Mouse (Mus musculus) midbrain, postnatal 0 days (tissue): Measurements from ENCODE around the gene Kdm2a. TPM values are rescaled to one million over a fixed set of nuclear protein-coding genes. Genes with fewer than 3 reads are reported as not detected.
A peak's percentile ranks its signal among the peaks of the same experiment; 100 is the strongest.

Source experiments
- ATAC-seq: fragments of 200-750 bp; cut with Nextera tagmentation; 2 replicates; pipeline ENCODE4 v1.8.0; 2017; ENCODE audit warnings: moderate number of reproducible peaks, mild to moderate bottlenecking, moderate TSS enrichment, moderate library complexity; ENCODE audit not compliant: low FRiP score
- DNase-seq: peaks from one replicate; pipeline ENCODE4 v3.0.0-alpha.2; 2015; ENCODE audit warnings: low spot score
- H3K27ac ChIP-seq: fragments of 300-500 bp; sonication (generic); 2 replicates; pipeline ENCODE4 v1.5.1; 2014; ENCODE audit warnings: low read depth, mild to moderate bottlenecking, low read length, mixed read lengths
- H3K27me3 ChIP-seq: fragments of 300-500 bp; sonication (generic); 2 replicates; pipeline ENCODE4 v1.6.1; 2014; ENCODE audit warnings: low read length, control low read depth, mixed read lengths; ENCODE audit not compliant: insufficient read depth
- H3K36me3 ChIP-seq: fragments of 300-500 bp; sonication (generic); 2 replicates; pipeline ENCODE4 v1.6.1; 2014; ENCODE audit warnings: low read length, control low read depth, mixed read lengths; ENCODE audit not compliant: insufficient read depth
- H3K4me1 ChIP-seq: fragments of 300-500 bp; sonication (generic); 2 replicates; pipeline ENCODE4 v1.6.1; 2014; ENCODE audit warnings: mild to moderate bottlenecking, control low read depth, antibody characterized with exemption, low read length, mixed read lengths; ENCODE audit not compliant: insufficient read depth
- H3K4me2 ChIP-seq: fragments of 300-500 bp; sonication (generic); 2 replicates; pipeline ENCODE4 v1.6.1; 2014; ENCODE audit warnings: low read depth, mild to moderate bottlenecking, low read length, mixed read lengths; ENCODE audit not compliant: poor library complexity, severe bottlenecking
- H3K4me3 ChIP-seq: fragments of 300-500 bp; sonication (generic); 2 replicates; pipeline ENCODE4 v1.5.1; 2014; ENCODE audit warnings: low read depth, mild to moderate bottlenecking, low read length, moderate library complexity
- H3K9ac ChIP-seq: fragments of 300-500 bp; sonication (generic); replicated peaks from 2 replicates; pipeline ENCODE4 v1.6.1; 2014; ENCODE audit warnings: mild to moderate bottlenecking, low read length, moderate library complexity, mixed read lengths; ENCODE audit not compliant: poor library complexity, severe bottlenecking
- H3K9me3 ChIP-seq: fragments of 300-500 bp; sonication (generic); 2 replicates; pipeline ENCODE4 v1.6.1; 2016; ENCODE audit warnings: low read length, control low read depth
- CTCF ChIP-seq: IDR thresholded peaks from 2 replicates; pipeline ENCODE4 v1.5.1; 2016; ENCODE audit warnings: antibody characterized with exemption, mild to moderate bottlenecking
- WGBS: fragments of 180-500 bp; shearing (Covaris S2); extraction: QIAGEN DNeasy Blood & Tissue Kit; methylation state at CpG from one replicate; pipeline ENCODE4 v1.1.7; 2014; 5-methylcytosine and 5-hydroxymethylcytosine counted together
- polyA plus RNA-seq: library from polyadenylated mRNA; unstranded; fragments of >200 nt; fragmentation: Nextera tagmentation; extraction: Ambion mirVana; gene quantifications from 2 replicates; pipeline ENCODE4 v1.2.1, GENCODE M21; 2015
- total RNA-seq: library from RNA; depleted of rRNA; stranded (reverse); fragments of >200 nt; gene quantifications from 2 replicates; pipeline ENCODE4 v1.2.3, GENCODE M21; 2014

Gene Kdm2a
- total and polyA plus RNA-seq, 2 experiments from 2014 or later: 18.4 to 103 TPM

DNA sequence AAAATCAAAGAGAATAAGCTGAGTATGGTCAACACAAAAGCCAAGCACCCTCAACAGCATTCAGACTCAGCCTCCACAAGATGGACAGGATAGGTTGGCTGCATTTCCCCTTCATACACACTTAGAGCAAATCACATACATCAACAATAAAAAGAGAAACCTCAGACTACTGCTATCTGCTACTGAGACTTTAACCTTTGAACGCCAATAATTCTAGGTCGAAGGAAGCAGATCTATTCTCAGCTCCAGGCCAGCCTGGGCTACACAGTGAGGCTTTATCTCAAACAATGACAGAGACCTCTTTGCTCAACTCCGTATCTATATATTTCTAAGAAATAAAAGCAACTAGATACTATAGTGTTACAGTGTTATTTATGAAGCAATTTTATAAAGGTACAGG lies 66.8 kb downstream of the Kdm2a start:
- peaks cover 17% of the 10 kb centered on the region for H3K4me1 ChIP-seq
- H3K9ac ChIP-seq: no peak overlapping the region
- no peak for TF ChIP-seq CTCF
- H3K27me3 ChIP-seq: no peaks in the 10 kb centered on the region
- no peak overlapping the region for H3K27ac ChIP-seq
- H3K36me3 ChIP-seq: peaks cover 21% of the 10 kb centered on the region
- H3K4me3 ChIP-seq: no peak overlapping the region
- ATAC-seq (no peak), DNase-seq (no peak)
- WGBS: 91% methylated on average over 3 of the region's 3 CpGs
- H3K9me3 ChIP-seq: no peaks in the 10 kb centered on the region
- H3K4me2 ChIP-seq: no peak overlapping the region

DNA sequence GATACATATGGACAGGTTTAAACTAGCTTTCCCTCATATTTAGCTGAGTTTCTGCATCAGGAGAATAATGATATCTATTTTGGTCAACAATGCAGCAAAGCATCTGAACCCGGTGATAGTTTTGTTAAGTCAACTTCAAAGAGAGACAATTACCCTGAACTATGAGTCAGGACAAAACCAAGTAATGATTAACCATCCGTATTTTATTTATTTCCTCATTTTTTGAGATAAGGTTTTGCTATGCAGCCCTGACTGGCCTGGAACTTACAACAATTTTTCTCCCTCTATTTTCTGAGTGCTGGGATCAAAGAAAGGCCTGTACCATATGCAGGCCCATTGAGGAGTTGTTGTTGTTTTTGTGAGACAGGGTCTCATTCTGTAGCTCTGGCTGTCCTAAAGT lies 67.5 kb downstream of the Kdm2a start:
- no peak for TF ChIP-seq CTCF

DNA sequence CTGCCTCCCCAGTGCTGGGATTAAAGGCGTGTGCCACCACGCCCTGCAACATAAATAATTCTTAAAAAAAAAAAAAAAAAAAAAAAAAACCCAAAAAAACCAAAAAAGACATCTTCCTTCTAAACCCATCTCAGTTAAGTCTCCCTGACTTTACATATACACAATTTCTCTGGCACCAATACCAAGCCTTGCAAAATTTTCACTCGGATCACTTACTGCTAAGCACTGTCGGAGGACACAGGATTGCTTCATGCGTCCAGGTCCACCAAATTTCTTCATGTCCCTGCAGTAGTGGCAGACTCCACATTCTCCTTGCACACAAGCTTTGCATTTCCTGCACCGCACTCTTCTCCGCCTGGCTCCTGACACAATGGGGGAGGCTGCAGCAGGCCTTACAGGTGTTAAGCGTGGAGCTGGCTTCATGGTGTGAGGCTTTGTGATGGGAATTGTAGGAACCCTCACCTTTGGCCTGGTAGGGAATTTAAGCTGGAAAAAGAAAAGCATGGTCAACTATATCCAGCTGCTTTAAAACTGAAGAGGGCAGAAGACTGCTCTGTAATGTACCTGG lies 69.3 kb downstream of the Kdm2a start:
- ATAC-seq: no peak
- H3K4me1 ChIP-seq: peaks cover 11% of the 10 kb centered on the region
- no peak overlapping the region for H3K9ac ChIP-seq
- H3K4me2 ChIP-seq: no peak overlapping the region
- DNase-seq: no peak
- H3K36me3 ChIP-seq: peaks cover 39% of the 10 kb centered on the region
- no peak for TF ChIP-seq CTCF
- no peaks in the 10 kb centered on the region for H3K9me3 ChIP-seq
- no peak overlapping the region for H3K27ac ChIP-seq
- no peak overlapping the region for H3K4me3 ChIP-seq
- 95% methylated on average over 8 of the region's 8 CpGs for WGBS
- H3K27me3 ChIP-seq: no peaks in the 10 kb centered on the region

More for the DNA sequence above, 67.5 kb downstream of the Kdm2a start:
- H3K9ac ChIP-seq: no peak overlapping the region
- peaks cover 17% of the 10 kb centered on the region for H3K4me1 ChIP-seq
- no peaks in the 10 kb centered on the region for H3K9me3 ChIP-seq
- H3K36me3 ChIP-seq: peaks cover 28% of the 10 kb centered on the region
- 94% methylated on average over 2 of the region's 2 CpGs for WGBS
- no peaks in the 10 kb centered on the region for H3K27me3 ChIP-seq
- DNase-seq (no peak), ATAC-seq (no peak)
- H3K4me2 ChIP-seq: no peak overlapping the region
- H3K4me3 ChIP-seq: no peak overlapping the region
- H3K27ac ChIP-seq: no peak overlapping the region

DNA sequence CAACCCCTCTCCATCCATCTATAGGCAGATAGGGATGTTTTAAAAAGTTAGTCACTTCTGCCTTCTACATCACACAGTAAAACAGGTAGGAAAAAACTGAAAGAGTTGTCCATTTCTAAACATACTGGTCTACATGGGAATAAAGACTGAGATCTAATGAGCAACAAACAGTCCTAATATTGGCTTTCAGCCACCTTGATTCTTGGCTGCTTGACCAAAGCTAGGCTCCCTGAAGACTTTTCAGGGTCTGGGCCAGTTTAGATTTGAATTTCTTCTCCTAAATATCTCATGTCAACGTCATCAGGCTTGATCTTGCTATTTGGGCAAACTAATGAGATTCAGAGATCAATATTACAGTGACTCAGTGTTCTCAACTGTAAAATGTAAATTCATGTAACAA lies 71.2 kb downstream of the Kdm2a start:
- Histone ChIP-seq H3K27ac (no peak overlapping the region), H3K4me1 (peaks cover 2% of the 10 kb centered on the region; the same call in 1 of the 2 replicates), H3K4me2 (no peak overlapping the region), H3K27me3 (no peaks in the 10 kb centered on the region), H3K9me3 (no peaks in the 10 kb centered on the region), H3K36me3 (peaks cover 50% of the 10 kb centered on the region), H3K4me3 (no peak overlapping the region), H3K9ac (no peak overlapping the region)
- 73% methylated on average over 1 of the region's 1 CpGs for WGBS
- ATAC-seq (no peak), DNase-seq (peak; percentile 21)
- no peak for TF ChIP-seq CTCF

- WGBS: 97% methylated on average over 3 of the region's 3 CpGs
- H3K4me3 ChIP-seq: no peak overlapping the region
- DNase-seq (no peak), ATAC-seq (no peak)
- H3K4me2 ChIP-seq: no peak overlapping the region
- H3K9me3 ChIP-seq: no peaks in the 10 kb centered on the region
- H3K9ac ChIP-seq: no peak overlapping the region
- no peaks in the 10 kb centered on the region for H3K27me3 ChIP-seq
- no peaks in the 10 kb centered on the region for H3K4me1 ChIP-seq
- no peak for TF ChIP-seq CTCF
- H3K36me3 ChIP-seq: peaks cover 52% of the 10 kb centered on the region
- H3K27ac ChIP-seq: no peak overlapping the region
These were observed 72.0 kb downstream of the Kdm2a start for GRCm38 (mm10) chr19:4326106-4326505.

DNA sequence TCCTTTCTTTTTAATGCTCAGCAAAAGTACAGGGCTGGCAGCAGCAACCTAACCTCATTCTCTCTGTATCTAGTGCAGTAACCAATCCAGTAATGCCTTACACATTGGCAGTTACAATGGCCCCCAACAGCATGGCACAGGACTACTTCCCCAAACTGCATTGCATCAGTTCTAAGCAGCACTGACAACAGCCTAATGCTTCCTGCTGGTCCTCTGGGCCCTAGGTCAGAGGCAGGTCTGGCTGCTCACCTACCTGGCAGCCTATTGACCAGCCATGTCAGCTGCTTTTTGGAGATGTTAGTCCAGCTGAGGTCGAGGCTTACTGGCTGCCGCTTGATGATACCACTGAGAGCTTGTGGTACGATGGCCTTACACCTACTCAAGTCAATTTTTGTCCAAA lies 76.0 kb downstream of the Kdm2a start:
- H3K27me3 ChIP-seq: no peaks in the 10 kb centered on the region
- H3K4me2 ChIP-seq: no peak overlapping the region
- H3K4me3 ChIP-seq: no peak overlapping the region
- DNase-seq (no peak), ATAC-seq (no peak)
- no peak overlapping the region for H3K27ac ChIP-seq
- TF ChIP-seq CTCF: no peak
- WGBS: 97% methylated on average over 3 of the region's 3 CpGs
- no peaks in the 10 kb centered on the region for H3K9me3 ChIP-seq
- no peak overlapping the region for H3K9ac ChIP-seq
- H3K4me1 ChIP-seq: no peaks in the 10 kb centered on the region
- H3K36me3 ChIP-seq: peaks cover 68% of the 10 kb centered on the region
